Comparison of ENCODE assay signal across 8 mouse cellular contexts in the genomic region with DNA sequence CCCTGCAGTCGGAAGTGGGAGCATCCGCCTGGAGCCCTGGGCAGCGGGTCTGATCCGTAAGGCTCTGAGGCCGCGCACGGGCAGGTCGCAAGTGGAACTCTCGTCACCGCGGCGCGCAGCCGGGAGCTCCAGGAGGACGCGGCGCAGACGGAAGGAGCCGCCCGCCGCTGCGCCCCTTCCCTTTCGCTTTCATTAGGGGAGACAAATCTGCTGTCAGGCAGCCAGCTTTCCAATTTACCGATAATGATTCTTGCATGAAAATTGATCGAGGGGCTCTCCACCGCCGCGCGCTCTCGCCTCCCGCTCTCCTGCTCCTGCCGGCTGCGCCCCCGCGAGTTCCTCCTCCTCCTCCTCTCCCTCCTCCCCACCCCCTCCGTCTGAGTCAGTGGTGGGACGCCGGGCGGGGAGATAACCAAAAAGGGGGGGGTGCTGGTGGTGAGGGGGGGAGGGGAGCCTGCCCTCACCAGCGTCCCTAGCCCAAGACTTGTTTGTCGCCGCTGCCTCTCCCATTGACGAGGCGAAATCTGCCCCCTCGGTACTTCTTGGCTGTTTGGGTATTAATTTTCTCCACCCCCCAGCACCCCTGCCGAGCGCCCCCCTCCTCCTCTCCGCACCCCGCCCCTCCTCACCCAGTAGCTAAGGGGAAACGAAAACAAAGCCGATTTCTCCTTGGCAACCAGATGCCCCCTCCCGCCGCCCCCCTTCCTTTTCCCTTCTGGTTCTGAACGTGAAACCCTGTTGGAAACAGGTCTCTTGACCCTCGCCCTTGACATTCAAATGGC.
DNase-seq lines count a peak whose midpoint lies in the region; ATAC-seq and TF ChIP-seq lines count a peak whose summit lies in the region.

No protein-coding gene starts in this region.

- peak; percentile 63 for DNase-seq in urinary bladder, adult 2 months (ENCODE audit: low spot score)
- no peak for DNase-seq in urinary bladder, postnatal 10 days (ENCODE audit: low spot score)
- DNase-seq in gastrocnemius, postnatal 25 days = peak; percentile 57
- no peak for DNase-seq in limb, embryonic 14.5 days (ENCODE audit: low spot score)
- DNase-seq in spleen, postnatal 14 days (ENCODE audit: low spot score in 2 of 2) = peak; percentile 54 to 60

- WGBS in intestine, postnatal 0 days = under 1% methylated on average over 53 of the region's 55 CpGs
- WGBS in limb, embryonic 14.5 days = under 1% methylated on average over 50 of the region's 55 CpGs
- under 1% methylated on average over 41 of the region's 55 CpGs for WGBS in midbrain, embryonic 13.5 days

- no peak for TF ChIP-seq CTCF in cortical plate, adult 2 months (IDR thresholded peaks at IDR 0.05; ENCODE audit: extremely low read depth, insufficient read depth, low read length)
- 0 out of 2 replicates have a peak, but pooled peaks have one; percentile 5 for TF ChIP-seq CTCF in intestine, postnatal 0 days (IDR thresholded peaks at IDR 0.05; ENCODE audit: low read depth)

- peak overlapping the region; percentile 64 for H3K9ac ChIP-seq in intestine, postnatal 0 days (ENCODE audit: low read depth, low read length)
- peak overlapping the region; percentile 54 for H3K9ac ChIP-seq in limb, embryonic 14.5 days (ENCODE audit: low read depth, low read length, severe bottlenecking)
- H3K9ac ChIP-seq in midbrain, embryonic 13.5 days (replicated peaks) = peak overlapping the region; percentile 97

- H3K9me3 ChIP-seq in intestine, postnatal 0 days (ENCODE audit: control insufficient read depth) = no peaks in the 10 kb centered on the region
- H3K9me3 ChIP-seq in limb, embryonic 14.5 days (ENCODE audit: control insufficient read depth, low read length) = no peaks in the 10 kb centered on the region
- no peaks in the 10 kb centered on the region for H3K9me3 ChIP-seq in midbrain, embryonic 13.5 days

- ATAC-seq in intestine, postnatal 0 days = no peak
- ATAC-seq in limb, embryonic 14.5 days (ENCODE audit: low FRiP score, low read depth) = peak; percentile 23; the same call in 1 of the 2 replicates
- peak; percentile 55 for ATAC-seq in midbrain, embryonic 13.5 days

- H3K4me3 ChIP-seq in cortical plate, adult 2 months (ENCODE audit: insufficient read depth, low read length) = peak overlapping the region; percentile 49
- peak overlapping the region; percentile 74 for H3K4me3 ChIP-seq in intestine, postnatal 0 days (ENCODE audit: low read depth, low read length)
- peak overlapping the region; percentile 62 for H3K4me3 ChIP-seq in limb, embryonic 14.5 days (replicated peaks; ENCODE audit: low read length)
- H3K4me3 ChIP-seq in midbrain, embryonic 13.5 days (replicated peaks) = peak overlapping the region; percentile 92

- H3K36me3 ChIP-seq in intestine, postnatal 0 days (ENCODE audit: control insufficient read depth, insufficient read depth) = no peaks in the 10 kb centered on the region
- H3K36me3 ChIP-seq in limb, embryonic 14.5 days (ENCODE audit: control insufficient read depth, insufficient read depth, low read length) = no peaks in the 10 kb centered on the region
- H3K36me3 ChIP-seq in midbrain, embryonic 13.5 days = no peaks in the 10 kb centered on the region

- peaks cover 14% of the 10 kb centered on the region for H3K4me1 ChIP-seq in cortical plate, adult 2 months (ENCODE audit: control insufficient read depth, insufficient read depth, low read length)
- H3K4me1 ChIP-seq in intestine, postnatal 0 days (replicated peaks; ENCODE audit: control insufficient read depth, insufficient read depth, low read length) = peaks cover 11% of the 10 kb centered on the region; the same call in 1 of the 2 replicates
- peaks cover 75% of the 10 kb centered on the region for H3K4me1 ChIP-seq in limb, embryonic 14.5 days (ENCODE audit: control insufficient read depth, insufficient read depth, low read length)
- peaks cover 74% of the 10 kb centered on the region for H3K4me1 ChIP-seq in midbrain, embryonic 13.5 days (replicated peaks)

- no peaks in the 10 kb centered on the region for H3K27me3 ChIP-seq in intestine, postnatal 0 days (replicated peaks; ENCODE audit: control insufficient read depth, insufficient read depth, low read length)
- H3K27me3 ChIP-seq in limb, embryonic 14.5 days (ENCODE audit: control insufficient read depth, insufficient read depth, low read length) = peaks cover 54% of the 10 kb centered on the region
- peaks cover 13% of the 10 kb centered on the region for H3K27me3 ChIP-seq in midbrain, embryonic 13.5 days

- peak; percentile 57; the same call in 1 of the 2 replicates for TF ChIP-seq POLR2A in cortical plate, adult 2 months (IDR thresholded peaks at IDR 0.05; ENCODE audit: extremely low read depth, insufficient read depth, low read length)
- TF ChIP-seq POLR2A in limb, embryonic 14.5 days (IDR thresholded peaks at IDR 0.05; ENCODE audit: borderline replicate concordance, extremely low read depth, insufficient read depth, insufficient read length) = no peak

- peak overlapping the region; percentile 91 for H3K4me2 ChIP-seq in intestine, postnatal 0 days (replicated peaks; ENCODE audit: low read depth)
- H3K4me2 ChIP-seq in limb, embryonic 14.5 days (replicated peaks; ENCODE audit: low read depth, low read length, severe bottlenecking) = peak overlapping the region; percentile 95
- H3K4me2 ChIP-seq in midbrain, embryonic 13.5 days (replicated peaks) = peak overlapping the region; percentile 95

- peak overlapping the region; percentile 96 for H3K27ac ChIP-seq in cortical plate, adult 2 months (ENCODE audit: insufficient read depth, low read length)
- H3K27ac ChIP-seq in intestine, postnatal 0 days (ENCODE audit: low read depth, low read length) = peak overlapping the region; percentile 95
- H3K27ac ChIP-seq in limb, embryonic 14.5 days (replicated peaks; ENCODE audit: low read depth, low read length) = peak overlapping the region; percentile 62
- peak overlapping the region; percentile 100 for H3K27ac ChIP-seq in midbrain, embryonic 13.5 days

Comparison
In these comparisons a context has a peak if more than half of its experiments do, and no peak if none do; other contexts are left out.
1. DNase-seq: peak in urinary bladder, adult 2 months (single experiment), gastrocnemius, postnatal 25 days (single experiment) and spleen, postnatal 14 days (2 of 2); none in urinary bladder, postnatal 10 days (single experiment) and limb, embryonic 14.5 days (single experiment).
2. Peak in every context shown above with its lines, with median percentiles within 50 percentile points of each other: H3K27ac ChIP-seq, H3K4me3 ChIP-seq, H3K4me2 ChIP-seq and H3K9ac ChIP-seq.